Mouse (Mus musculus): ENCODE data around the gene Aff4. TPM values are rescaled to one million over a fixed set of nuclear protein-coding genes. Genes with fewer than 3 reads are reported as not detected.

Aff4 gene
- polyA plus RNA-seq, 1 experiment from 2014 or later: 71.5 TPM

DNA sequence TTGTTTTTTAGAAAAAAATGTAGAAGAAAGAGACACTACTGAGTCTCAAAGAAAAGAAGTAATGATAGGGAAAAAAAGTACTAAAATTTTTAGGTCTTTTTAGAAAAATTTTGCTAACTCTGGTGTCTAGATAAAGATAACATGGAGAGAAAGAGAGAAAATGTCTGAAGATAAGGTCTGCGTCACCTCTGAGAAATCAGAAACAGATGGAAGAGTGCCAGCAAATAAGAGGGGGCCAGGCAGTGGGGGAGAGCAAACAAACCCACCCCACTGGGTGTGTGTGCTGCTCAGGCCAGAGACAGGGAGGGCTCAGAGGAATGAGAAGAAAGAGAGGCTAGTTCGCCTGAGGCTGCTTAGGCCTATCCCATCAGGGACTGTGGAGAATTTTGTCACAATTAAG is 4.9 kb upstream of the Aff4 start:
- WGBS: 70% methylated on average over 2 of the region's 2 CpGs
- no peaks in the 10 kb centered on the region for H3K9me3 ChIP-seq

DNA sequence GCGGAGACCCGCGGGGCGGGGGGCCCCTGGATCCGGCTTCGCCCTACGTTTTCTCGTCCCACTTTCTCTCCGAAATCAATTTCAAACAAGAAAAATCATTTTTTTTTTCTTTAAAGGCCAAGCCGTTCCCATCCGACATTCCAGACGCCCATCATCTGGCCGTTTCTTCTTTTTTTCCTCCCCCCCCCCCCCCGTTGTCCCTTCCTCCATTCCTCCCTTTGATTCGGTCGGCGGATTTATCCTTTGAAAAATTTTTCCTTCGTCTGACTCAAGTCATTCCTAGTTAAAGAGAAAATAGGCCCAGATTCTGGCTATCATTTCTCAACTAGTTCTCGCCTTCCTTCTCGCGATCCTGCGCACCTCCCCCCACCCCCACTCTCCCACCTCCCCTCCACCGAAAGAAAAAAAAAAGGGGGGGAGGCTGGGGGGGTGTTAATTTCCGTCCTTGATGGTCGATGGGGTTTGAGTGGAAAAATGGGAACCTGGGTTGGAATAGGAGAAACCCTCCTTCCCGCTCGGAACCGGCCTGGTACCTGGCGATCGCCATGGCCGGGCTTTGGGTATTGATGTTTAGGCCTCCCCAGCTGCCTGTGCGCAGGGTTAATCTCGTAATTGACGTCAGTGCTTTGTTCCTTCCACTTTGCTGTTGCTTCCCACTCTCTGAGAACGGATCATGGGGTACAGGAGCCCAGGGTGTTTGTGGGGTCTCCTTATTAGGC is 750 bp downstream of the Aff4 start:
- ATAC-seq (ENCODE audit: low FRiP score): peak; percentile 23; the same call in 1 of the 2 replicates
- peak overlapping the region; percentile 99 for H3K27ac ChIP-seq
- WGBS: 0% methylated on average over 34 of the region's 35 CpGs
- peak overlapping the region; percentile 82 for H3K4me2 ChIP-seq
- H3K9me3 ChIP-seq: no peaks in the 10 kb centered on the region
- no peaks in the 10 kb centered on the region for H3K27me3 ChIP-seq
- peak overlapping the region; percentile 90 for H3K4me3 ChIP-seq
- H3K9ac ChIP-seq: peak overlapping the region; percentile 98
- no peaks in the 10 kb centered on the region for H3K36me3 ChIP-seq
- peaks cover 16% of the 10 kb centered on the region for H3K4me1 ChIP-seq (replicated peaks)

More for the DNA sequence above, 4.9 kb upstream of the Aff4 start:
- H3K9ac ChIP-seq: no peak overlapping the region
- H3K4me3 ChIP-seq: no peak overlapping the region
- no peak overlapping the region for H3K27ac ChIP-seq
- no peak for ATAC-seq (ENCODE audit: low FRiP score)
- no peaks in the 10 kb centered on the region for H3K27me3 ChIP-seq
- no peaks in the 10 kb centered on the region for H3K36me3 ChIP-seq
- no peaks in the 10 kb centered on the region; the same call in 1 of the 2 replicates for H3K4me1 ChIP-seq (replicated peaks)
- H3K4me2 ChIP-seq: no peak overlapping the region

DNA sequence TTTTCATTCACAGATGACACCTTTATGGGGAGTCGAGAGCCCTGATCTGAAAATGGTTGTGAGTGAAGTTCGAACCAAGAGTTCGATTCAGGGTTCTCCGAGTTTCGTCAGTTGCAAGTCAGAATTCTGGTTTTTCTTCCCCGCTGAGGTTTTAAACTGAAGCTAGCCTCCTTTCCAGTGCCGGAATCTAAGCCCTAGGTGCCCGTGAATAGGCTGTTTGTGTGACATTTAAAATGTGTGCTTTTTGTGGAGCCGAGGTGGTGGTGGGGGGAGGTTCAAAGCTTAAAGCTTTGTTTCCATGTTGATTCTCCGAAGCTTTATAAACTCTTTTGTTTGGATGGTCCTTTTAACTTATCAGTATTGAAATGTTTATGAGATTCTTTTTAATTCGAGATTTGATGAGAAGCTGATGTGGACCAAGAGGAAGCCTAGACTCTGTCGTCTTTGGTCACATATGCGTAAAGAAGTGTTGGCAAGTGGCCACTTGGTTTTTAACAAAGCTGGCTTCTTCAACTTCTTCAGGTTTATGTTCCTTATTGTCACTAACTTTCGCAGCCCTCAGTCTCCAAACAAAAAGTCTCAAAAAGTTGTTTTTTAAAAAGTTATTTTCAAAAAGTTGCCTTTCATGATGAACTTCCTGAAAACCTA is 1.4 kb downstream of the Aff4 start:
- H3K4me3 ChIP-seq: peak overlapping the region; percentile 90
- peaks cover 18% of the 10 kb centered on the region for H3K4me1 ChIP-seq (replicated peaks)
- H3K36me3 ChIP-seq: no peaks in the 10 kb centered on the region
- H3K9ac ChIP-seq: peak overlapping the region; percentile 98
- peak overlapping the region; percentile 82 for H3K4me2 ChIP-seq
- peak overlapping the region; percentile 99 for H3K27ac ChIP-seq
- WGBS: 4% methylated on average over 14 of the region's 14 CpGs
- no peaks in the 10 kb centered on the region for H3K27me3 ChIP-seq
- no peak for ATAC-seq (ENCODE audit: low FRiP score)
- no peaks in the 10 kb centered on the region for H3K9me3 ChIP-seq

DNA sequence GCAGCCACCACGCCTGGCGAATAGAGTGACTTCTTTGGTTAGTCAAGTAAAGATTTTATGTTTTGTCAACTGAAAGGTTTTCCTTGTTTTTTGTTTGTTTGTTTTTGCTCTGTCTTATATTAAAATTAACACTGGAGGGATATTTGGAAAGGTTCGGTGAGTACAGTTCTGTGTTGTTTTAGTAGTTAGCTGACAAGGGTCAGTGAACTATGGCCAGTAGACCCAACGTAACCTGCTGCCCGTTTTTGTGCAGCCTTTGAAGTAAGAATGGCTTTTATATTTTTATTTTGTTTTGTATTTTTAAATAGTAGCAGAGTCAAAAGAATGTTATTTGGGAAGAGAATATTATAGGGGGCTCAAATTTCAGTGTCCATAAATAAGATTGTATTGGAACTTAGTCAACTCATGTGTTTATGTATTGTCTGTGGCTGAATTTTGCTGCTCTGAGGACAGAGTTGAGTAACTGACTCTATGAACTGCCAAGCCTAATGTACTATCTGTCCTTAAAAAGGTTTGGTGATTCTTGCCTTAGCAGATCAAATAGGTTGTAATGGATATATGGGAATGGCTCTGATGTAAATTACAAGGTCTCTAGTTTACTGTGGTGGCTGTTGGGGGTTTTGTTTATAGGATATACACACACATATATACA is 8.0 kb downstream of the Aff4 start:
- Histone ChIP-seq H3K4me3 (no peak overlapping the region), H3K27me3 (no peaks in the 10 kb centered on the region), H3K4me1 (replicated peaks) (peaks cover 9% of the 10 kb centered on the region; the same call in 1 of the 2 replicates), H3K9ac (no peak overlapping the region), H3K9me3 (no peaks in the 10 kb centered on the region), H3K27ac (no peak overlapping the region), H3K36me3 (no peaks in the 10 kb centered on the region; the same call in 1 of the 2 replicates), H3K4me2 (no peak overlapping the region)
- ATAC-seq (ENCODE audit: low FRiP score): no peak
- WGBS: 94% methylated on average over 5 of the region's 5 CpGs

DNA sequence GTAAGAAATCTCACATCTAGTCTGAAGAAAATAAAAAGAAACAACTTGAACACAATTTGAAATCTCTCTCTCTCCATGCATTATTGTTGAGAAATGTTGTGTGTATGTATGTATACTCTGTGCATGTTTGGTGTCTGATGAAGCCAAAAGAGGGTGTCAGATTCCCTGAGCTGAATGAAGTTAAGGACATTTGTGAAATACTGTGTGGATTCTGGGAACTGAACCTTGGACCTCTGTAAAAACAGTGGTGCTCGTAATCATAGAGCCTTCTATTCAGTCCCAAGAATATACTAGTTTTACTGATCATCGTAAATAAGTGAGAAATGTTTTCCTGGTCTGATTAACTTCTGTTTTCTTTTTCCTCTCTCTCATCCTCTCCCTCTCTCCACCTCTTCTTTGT is 16.4 kb downstream of the Aff4 start:
- H3K9me3 ChIP-seq: no peaks in the 10 kb centered on the region
- no peaks in the 10 kb centered on the region for H3K4me1 ChIP-seq (replicated peaks)
- no peak overlapping the region for H3K4me3 ChIP-seq
- no peak overlapping the region for H3K9ac ChIP-seq
- H3K36me3 ChIP-seq: peaks cover 19% of the 10 kb centered on the region
- H3K27me3 ChIP-seq: no peaks in the 10 kb centered on the region
- WGBS: 97% methylated on average over 2 of the region's 2 CpGs
- ATAC-seq (ENCODE audit: low FRiP score): no peak
- no peak overlapping the region for H3K27ac ChIP-seq
- no peak overlapping the region for H3K4me2 ChIP-seq

DNA sequence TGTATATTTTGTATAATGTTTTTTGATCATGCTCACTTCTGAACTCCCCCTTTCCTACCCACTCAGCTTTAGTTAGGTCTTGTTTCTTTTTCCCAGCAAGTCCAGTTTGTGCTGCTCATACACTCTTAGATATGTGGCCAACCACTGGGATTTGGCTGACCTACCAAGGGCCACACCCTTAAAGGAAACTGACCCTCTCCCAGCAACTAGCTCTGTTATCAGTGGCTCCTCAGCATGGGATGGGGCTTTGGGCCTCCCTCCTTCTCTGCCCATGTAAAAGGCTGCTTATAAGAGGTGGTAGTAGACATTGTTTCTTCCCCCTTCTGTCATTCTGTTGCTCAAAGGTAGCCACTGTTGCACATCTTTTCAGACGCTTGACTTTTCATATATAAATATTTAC is 28.3 kb downstream of the Aff4 start:
- no peak overlapping the region for H3K27ac ChIP-seq
- no peak overlapping the region for H3K4me2 ChIP-seq
- peaks cover 54% of the 10 kb centered on the region for H3K36me3 ChIP-seq
- H3K9ac ChIP-seq: no peak overlapping the region
- no peak for ATAC-seq (ENCODE audit: low FRiP score)
- no peaks in the 10 kb centered on the region for H3K9me3 ChIP-seq
- no peaks in the 10 kb centered on the region for H3K4me1 ChIP-seq (replicated peaks)
- 94% methylated on average over 1 of the region's 1 CpGs for WGBS
- no peaks in the 10 kb centered on the region for H3K27me3 ChIP-seq
- H3K4me3 ChIP-seq: no peak overlapping the region

DNA sequence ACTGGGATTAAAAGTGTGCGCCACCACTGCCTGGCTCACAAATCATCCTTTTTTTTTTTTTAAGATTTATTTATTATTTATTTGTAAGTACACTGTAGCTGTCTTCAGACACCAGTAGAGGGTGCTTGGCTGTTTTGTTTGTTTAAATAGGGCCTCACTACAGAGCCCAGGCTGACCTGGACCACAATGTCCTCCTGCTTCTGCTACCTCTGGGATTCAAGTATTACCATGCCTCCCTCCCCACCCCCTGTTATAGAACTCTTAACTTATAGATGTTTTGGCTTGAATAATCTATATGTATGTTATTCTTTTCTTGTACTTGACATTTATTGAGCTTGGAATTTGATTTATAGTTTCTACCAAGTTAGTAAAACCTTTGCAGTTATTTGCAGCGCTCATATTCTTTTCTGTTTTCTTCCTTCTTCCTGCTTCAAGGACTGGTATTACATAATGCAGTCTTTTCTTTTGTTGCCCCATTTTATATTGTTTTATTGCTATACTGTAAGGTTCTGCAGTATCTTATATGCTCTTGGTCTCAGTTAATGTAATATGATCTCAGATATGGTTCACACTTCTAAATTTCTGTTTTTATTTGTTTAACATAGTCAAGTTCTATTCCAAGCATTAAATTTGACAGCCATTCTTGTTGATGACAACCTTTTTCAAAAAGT is 33.3 kb downstream of the Aff4 start:
- Histone ChIP-seq H3K9me3 (no peaks in the 10 kb centered on the region), H3K27me3 (no peaks in the 10 kb centered on the region), H3K27ac (no peak overlapping the region), H3K4me3 (no peak overlapping the region), H3K36me3 (peaks cover 42% of the 10 kb centered on the region), H3K4me2 (no peak overlapping the region), H3K4me1 (replicated peaks) (no peaks in the 10 kb centered on the region), H3K9ac (no peak overlapping the region)
- WGBS: 94% methylated on average over 2 of the region's 2 CpGs
- ATAC-seq (ENCODE audit: low FRiP score): no peak

DNA sequence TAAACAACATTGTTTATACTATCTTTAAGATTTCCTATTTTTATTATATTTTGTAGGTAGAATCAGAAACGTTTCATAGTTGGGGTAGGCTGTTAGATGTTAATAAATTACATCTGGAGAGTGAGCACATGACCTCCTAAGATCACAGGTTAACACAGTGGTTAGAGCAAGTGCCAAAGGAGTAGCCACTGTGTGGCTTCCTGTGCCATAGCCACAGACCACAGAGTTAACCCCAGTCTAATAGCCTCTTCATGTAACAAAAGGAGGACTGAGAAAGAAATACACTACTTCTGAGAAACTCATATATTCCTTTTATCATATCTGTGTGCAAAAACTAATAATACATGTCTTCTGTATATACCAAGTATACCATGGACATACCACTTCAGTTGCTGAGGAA is 43.2 kb downstream of the Aff4 start:
- no peaks in the 10 kb centered on the region for H3K4me1 ChIP-seq (replicated peaks)
- peaks cover 61% of the 10 kb centered on the region for H3K36me3 ChIP-seq
- no peaks in the 10 kb centered on the region for H3K27me3 ChIP-seq
- H3K4me3 ChIP-seq: no peak overlapping the region
- H3K4me2 ChIP-seq: no peak overlapping the region
- 90% methylated on average over 1 of the region's 1 CpGs for WGBS
- ATAC-seq (ENCODE audit: low FRiP score): no peak
- no peak overlapping the region for H3K9ac ChIP-seq
- no peak overlapping the region for H3K27ac ChIP-seq
- H3K9me3 ChIP-seq: no peaks in the 10 kb centered on the region

DNA sequence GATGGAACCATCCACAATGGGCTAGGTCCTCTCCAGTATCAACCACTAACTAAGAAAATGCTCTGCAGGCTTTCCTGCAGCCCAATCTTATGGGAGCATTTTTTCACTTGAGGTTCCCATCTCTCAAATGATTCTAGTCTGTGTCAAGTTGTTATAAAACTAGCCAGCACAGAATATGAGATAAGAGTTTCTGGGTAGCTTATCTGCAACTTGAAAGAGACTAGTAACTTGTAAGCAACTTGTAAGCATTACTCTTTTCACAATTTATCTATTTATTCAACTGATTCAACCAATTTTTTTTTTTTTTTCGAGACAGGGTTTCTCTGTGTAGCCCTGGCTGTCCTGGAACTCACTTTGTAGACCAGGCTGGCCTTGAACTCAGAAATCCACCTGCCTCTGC is 53.0 kb downstream of the Aff4 start:
- Histone ChIP-seq H3K9me3 (no peaks in the 10 kb centered on the region), H3K36me3 (peaks cover 85% of the 10 kb centered on the region), H3K9ac (no peak overlapping the region), H3K4me3 (no peak overlapping the region), H3K4me2 (no peak overlapping the region), H3K27me3 (no peaks in the 10 kb centered on the region), H3K4me1 (replicated peaks) (no peaks in the 10 kb centered on the region), H3K27ac (no peak overlapping the region)
- 81% methylated on average over 1 of the region's 1 CpGs for WGBS
- no peak for ATAC-seq (ENCODE audit: low FRiP score)

DNA sequence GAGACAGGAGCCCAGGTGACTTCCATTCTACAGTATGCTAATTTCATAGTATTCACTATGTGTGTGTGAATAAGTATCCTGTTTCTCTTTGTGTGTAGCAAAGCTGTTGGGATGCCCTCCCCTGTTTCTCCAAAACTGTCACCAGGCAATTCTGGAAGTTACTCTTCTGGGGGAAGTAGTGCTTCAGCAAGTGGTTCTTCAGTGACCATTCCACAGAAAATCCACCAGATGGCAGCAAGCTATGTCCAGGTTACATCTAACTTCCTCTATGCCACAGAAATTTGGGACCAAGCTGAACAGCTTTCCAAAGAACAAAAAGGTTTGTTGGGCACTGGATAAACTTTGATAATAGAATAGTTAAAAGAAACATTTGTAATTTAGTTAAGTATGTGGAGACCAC is 61.1 kb downstream of the Aff4 start:
- H3K9ac ChIP-seq: no peak overlapping the region
- H3K4me1 ChIP-seq (replicated peaks): no peaks in the 10 kb centered on the region
- H3K36me3 ChIP-seq: peaks cover 88% of the 10 kb centered on the region
- no peak overlapping the region for H3K27ac ChIP-seq
- H3K4me2 ChIP-seq: no peak overlapping the region
- no peaks in the 10 kb centered on the region for H3K9me3 ChIP-seq
- H3K27me3 ChIP-seq: no peaks in the 10 kb centered on the region
- ATAC-seq (ENCODE audit: low FRiP score): no peak
- no peak overlapping the region for H3K4me3 ChIP-seq

DNA sequence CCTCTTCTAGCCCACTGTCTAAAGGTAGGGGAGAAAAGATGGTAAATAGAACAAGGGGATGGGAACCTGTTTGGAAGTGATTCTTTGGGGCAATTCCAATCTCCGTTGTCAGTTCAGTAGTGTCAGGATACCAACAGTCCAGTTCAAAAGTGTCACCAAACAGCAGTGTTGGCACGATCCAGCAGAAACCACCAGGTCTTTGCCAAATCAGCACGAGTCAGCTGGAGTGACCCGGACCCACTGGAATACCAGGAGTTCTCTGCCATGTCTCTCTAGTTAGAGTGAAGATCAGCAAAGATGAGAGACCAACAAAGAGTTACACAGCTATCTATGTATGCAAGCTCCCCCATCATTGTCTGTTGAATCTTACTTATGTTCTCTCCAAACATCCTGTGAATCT is 63.2 kb downstream of the Aff4 start:
- Histone ChIP-seq H3K4me1 (replicated peaks) (no peaks in the 10 kb centered on the region), H3K9ac (no peak overlapping the region), H3K9me3 (no peaks in the 10 kb centered on the region), H3K4me3 (no peak overlapping the region), H3K4me2 (no peak overlapping the region), H3K36me3 (peaks cover 88% of the 10 kb centered on the region), H3K27ac (no peak overlapping the region), H3K27me3 (no peaks in the 10 kb centered on the region)
- ATAC-seq (ENCODE audit: low FRiP score): no peak
- WGBS: 97% methylated on average over 4 of the region's 4 CpGs

DNA sequence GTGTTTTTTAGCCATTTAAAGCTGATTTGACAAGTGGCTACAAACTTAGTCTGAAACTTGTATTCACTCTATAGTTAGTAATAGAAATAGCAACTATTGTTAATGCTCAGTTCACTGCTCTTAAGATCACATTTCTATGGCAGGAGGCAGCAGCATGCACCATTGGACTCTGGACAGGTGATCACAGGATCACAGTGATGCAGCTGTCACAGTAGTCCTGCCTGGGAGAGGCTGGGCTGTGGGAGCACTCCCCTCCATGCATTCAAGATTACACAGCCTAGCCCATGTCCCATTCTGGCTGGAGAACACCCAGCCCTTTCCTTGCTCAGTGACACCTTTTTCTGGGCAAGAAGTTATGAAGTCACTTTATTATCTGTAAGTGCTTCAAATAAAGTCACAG is 67.4 kb downstream of the Aff4 start:
- no peaks in the 10 kb centered on the region for H3K27me3 ChIP-seq
- no peak overlapping the region for H3K4me2 ChIP-seq
- no peaks in the 10 kb centered on the region for H3K4me1 ChIP-seq (replicated peaks)
- H3K27ac ChIP-seq: no peak overlapping the region
- H3K4me3 ChIP-seq: no peak overlapping the region
- H3K36me3 ChIP-seq: peaks cover 77% of the 10 kb centered on the region
- no peak for ATAC-seq (ENCODE audit: low FRiP score)
- H3K9ac ChIP-seq: no peak overlapping the region
- H3K9me3 ChIP-seq: no peaks in the 10 kb centered on the region
